Mouse (Mus musculus): Measurements from ENCODE around the gene Sptlc2. TPM values are rescaled to one million over a fixed set of nuclear protein-coding genes. Genes with fewer than 3 reads are reported as not detected.
A peak's percentile ranks its signal among the peaks of the same experiment; 100 is the strongest.
"Not testable (repeated sequence)": the region's sequence is repeated elsewhere in the genome, so short reads cannot be mapped to it uniquely, and the experiment has no call there.

Gene Sptlc2
- total RNA-seq, 2 experiments from 2014 or later: 33.3 to 46.3 TPM

- ATAC-seq (replicated peaks; ENCODE audit: low FRiP score, low TSS enrichment, poor library complexity, severe bottlenecking): no peak
Measured at GRCm38 (mm10) chr12:87289100-87289499, 99.1 kb downstream of the Sptlc2 start.

- 0 out of 2 replicates have a peak, but pooled peaks have one; percentile 15 for ATAC-seq (replicated peaks; ENCODE audit: low FRiP score, low TSS enrichment, poor library complexity, severe bottlenecking)
Measured at GRCm38 (mm10) chr12:87284726-87285125, 103.4 kb downstream of the Sptlc2 start.

- no peak for ATAC-seq (replicated peaks; ENCODE audit: low FRiP score, low TSS enrichment, poor library complexity, severe bottlenecking)
Measured at GRCm38 (mm10) chr12:87284268-87284667, 103.9 kb downstream of the Sptlc2 start.

- no peak for ATAC-seq (replicated peaks; ENCODE audit: low FRiP score, low TSS enrichment, poor library complexity, severe bottlenecking)
Measured at GRCm38 (mm10) chr12:87283706-87284105, 104.4 kb downstream of the Sptlc2 start.

GRCm38 (mm10) chr12:87282743-87283142 is 105.4 kb downstream of the Sptlc2 start:
- ATAC-seq (replicated peaks; ENCODE audit: low FRiP score, low TSS enrichment, poor library complexity, severe bottlenecking): no peak

- ATAC-seq (replicated peaks; ENCODE audit: low FRiP score, low TSS enrichment, poor library complexity, severe bottlenecking): no peak
Measured at GRCm38 (mm10) chr12:87281766-87282165, 106.4 kb downstream of the Sptlc2 start.

- ATAC-seq (replicated peaks; ENCODE audit: low FRiP score, low TSS enrichment, poor library complexity, severe bottlenecking): no peak
Measured at GRCm38 (mm10) chr12:87279879-87280278, 108.3 kb downstream of the Sptlc2 start.

GRCm38 (mm10) chr12:87279350-87279749 is 108.8 kb downstream of the Sptlc2 start:
- ATAC-seq (replicated peaks; ENCODE audit: low FRiP score, low TSS enrichment, poor library complexity, severe bottlenecking): no peak

GRCm38 (mm10) chr12:87278118-87278730 is 109.9 kb downstream of the Sptlc2 start:
- ATAC-seq (replicated peaks; ENCODE audit: low FRiP score, low TSS enrichment, poor library complexity, severe bottlenecking): peak; percentile 38

GRCm38 (mm10) chr12:87277251-87277650 is 110.9 kb downstream of the Sptlc2 start:
- not testable (repeated sequence) for ATAC-seq (replicated peaks; ENCODE audit: low FRiP score, low TSS enrichment, poor library complexity, severe bottlenecking)

- no peak for ATAC-seq (replicated peaks; ENCODE audit: low FRiP score, low TSS enrichment, poor library complexity, severe bottlenecking)
Measured at GRCm38 (mm10) chr12:87274853-87275831, 113.0 kb downstream of the Sptlc2 start.

- no peak for ATAC-seq (replicated peaks; ENCODE audit: low FRiP score, low TSS enrichment, poor library complexity, severe bottlenecking)
Measured at GRCm38 (mm10) chr12:87267682-87268081, 120.5 kb downstream of the Sptlc2 start.

GRCm38 (mm10) chr12:87266827-87267603 is 121.1 kb downstream of the Sptlc2 start:
- ATAC-seq (replicated peaks; ENCODE audit: low FRiP score, low TSS enrichment, poor library complexity, severe bottlenecking): peak; percentile 21

GRCm38 (mm10) chr12:87266108-87266826 is 121.9 kb downstream of the Sptlc2 start, which contains the start of the genes Vipas39 and Ahsa1:
Vipas39 (minus strand) TSS chr12:87266256.
Ahsa1 (plus strand) TSS chr12:87266479.
- ATAC-seq (replicated peaks; ENCODE audit: low FRiP score, low TSS enrichment, poor library complexity, severe bottlenecking): peak; percentile 92

- no peak for ATAC-seq (replicated peaks; ENCODE audit: low FRiP score, low TSS enrichment, poor library complexity, severe bottlenecking)
Measured at GRCm38 (mm10) chr12:87265444-87265843, 122.7 kb downstream of the Sptlc2 start.

- no peak for ATAC-seq (replicated peaks; ENCODE audit: low FRiP score, low TSS enrichment, poor library complexity, severe bottlenecking)
Measured at GRCm38 (mm10) chr12:87260562-87260961, 127.6 kb downstream of the Sptlc2 start.

GRCm38 (mm10) chr12:87256629-87257028 is 131.5 kb downstream of the Sptlc2 start:
- ATAC-seq (replicated peaks; ENCODE audit: low FRiP score, low TSS enrichment, poor library complexity, severe bottlenecking): peak; percentile 74

Measured in megakaryocyte-erythroid progenitor cell, adult 5-6 weeks (primary cell).